Mouse (Mus musculus) embryonic facial prominence, embryonic 11.5 days (tissue): ENCODE measurements around the gene Dpy30. TPM values are rescaled to one million over a fixed set of nuclear protein-coding genes. Genes with fewer than 3 reads are reported as not detected.
A peak's percentile ranks its signal among the peaks of the same experiment; 100 is the strongest.

Experiments
- ATAC-seq: fragments of 200-750 bp; cut with Nextera tagmentation; replicated peaks from 2 replicates; pipeline ENCODE4 v1.8.0; 2017; ENCODE audit warnings: low read depth; ENCODE audit not compliant: insufficient number of reproducible peaks, low FRiP score, low TSS enrichment
- DNase-seq: peaks from one replicate; pipeline ENCODE4 v3.0.0-alpha.2; 2015; ENCODE audit warnings: low spot score
- H3K27ac ChIP-seq: fragments of 300-500 bp; sonication (generic); replicated peaks from 2 replicates; pipeline ENCODE4 v1.5.1; 2014; ENCODE audit warnings: mild to moderate bottlenecking, low read depth, low read length, control low read depth
- H3K27me3 ChIP-seq: fragments of 300-500 bp; sonication (generic); 2 replicates; pipeline ENCODE4 v1.6.1; 2014; ENCODE audit warnings: mild to moderate bottlenecking, low read length, moderate library complexity, mixed read lengths; ENCODE audit not compliant: control insufficient read depth, insufficient read depth
- H3K36me3 ChIP-seq: fragments of 300-500 bp; sonication (generic); replicated peaks from 2 replicates; pipeline ENCODE4 v1.6.1; 2014; ENCODE audit warnings: low read depth, mild to moderate bottlenecking, low read length, moderate library complexity, mixed read lengths; ENCODE audit not compliant: control insufficient read depth, insufficient read depth
- H3K4me1 ChIP-seq: fragments of 300-500 bp; sonication (generic); 2 replicates; pipeline ENCODE4 v1.6.1; 2014; ENCODE audit warnings: low read length, mixed read lengths; ENCODE audit not compliant: control insufficient read depth, insufficient read depth
- H3K4me2 ChIP-seq: fragments of 300-500 bp; sonication (generic); 2 replicates; pipeline ENCODE4 v1.6.1; 2014; ENCODE audit warnings: low read depth, mild to moderate bottlenecking, control low read depth, low read length, moderate library complexity
- H3K4me3 ChIP-seq: fragments of 300-500 bp; sonication (generic); 2 replicates; pipeline ENCODE4 v1.5.1; 2014; ENCODE audit warnings: low read depth, low read length, control low read depth
- H3K9ac ChIP-seq: fragments of 300-500 bp; sonication (generic); replicated peaks from 2 replicates; pipeline ENCODE4 v1.6.1; 2014; ENCODE audit warnings: mild to moderate bottlenecking, control low read depth, low read length
- H3K9me3 ChIP-seq: fragments of 300-500 bp; sonication (generic); replicated peaks from 2 replicates; pipeline ENCODE4 v1.6.1; 2016; ENCODE audit warnings: mild to moderate bottlenecking, low read length, inconsistent platforms, mixed read lengths; ENCODE audit not compliant: control insufficient read depth
- WGBS: fragments of 180-500 bp; shearing (Covaris S2); extraction: QIAGEN DNeasy Blood & Tissue Kit; methylation state at CpG from one replicate; pipeline ENCODE4 v1.1.7; 2014; 5-methylcytosine and 5-hydroxymethylcytosine counted together
- polyA plus RNA-seq: library from polyadenylated mRNA; unstranded; fragments of >200 nt; fragmentation: Nextera tagmentation; extraction: Ambion mirVana; gene quantifications from 2 replicates; pipeline ENCODE4 v1.2.1, GENCODE M21; 2014

The Dpy30 gene
- polyA plus RNA-seq, 1 experiment from 2014 or later: 302 TPM

GRCm38 (mm10) chr17:74264333-74265155 lies 59.2 kb downstream of the Dpy30 start:
- no peaks in the 10 kb centered on the region for H3K4me1 ChIP-seq
- ATAC-seq (no peak), DNase-seq (peak; percentile 13)
- H3K27me3 ChIP-seq: no peaks in the 10 kb centered on the region
- no peak overlapping the region for H3K27ac ChIP-seq
- H3K4me2 ChIP-seq: no peak overlapping the region
- no peak overlapping the region for H3K9ac ChIP-seq
- 61% methylated on average over 3 of the region's 3 CpGs for WGBS
- H3K9me3 ChIP-seq: no peaks in the 10 kb centered on the region
- H3K36me3 ChIP-seq: no peaks in the 10 kb centered on the region; the same call in 1 of the 2 replicates
- H3K4me3 ChIP-seq: no peak overlapping the region

- H3K27me3 ChIP-seq: no peaks in the 10 kb centered on the region
- DNase-seq (no peak), ATAC-seq (no peak)
- WGBS: 90% methylated on average over 3 of the region's 3 CpGs
- no peak overlapping the region for H3K4me2 ChIP-seq
- no peak overlapping the region for H3K27ac ChIP-seq
- no peaks in the 10 kb centered on the region for H3K36me3 ChIP-seq
- no peaks in the 10 kb centered on the region for H3K4me1 ChIP-seq
- H3K9ac ChIP-seq: no peak overlapping the region
- no peaks in the 10 kb centered on the region for H3K9me3 ChIP-seq
- no peak overlapping the region for H3K4me3 ChIP-seq
These were observed 61.3 kb downstream of the Dpy30 start for GRCm38 (mm10) chr17:74262415-74262814.

Other genes starting within 250 kb of the Dpy30 start
- 85.4 and 88.7 TPM in 2 replicates for gene Memo1, start 28.4 kb downstream of the Dpy30 start, polyA plus RNA-seq
- 34.1 and 41.3 TPM in 2 replicates for gene Spast, start 15.0 kb upstream of the Dpy30 start, polyA plus RNA-seq
- 34.4 and 36.6 TPM in 2 replicates for gene Slc30a6, start 71.7 kb upstream of the Dpy30 start, polyA plus RNA-seq
- gene Nlrc4, start 135.2 kb upstream of the Dpy30 start, polyA plus RNA-seq: 0.18 and 0.24 TPM in 2 replicates
- 52.6 and 63.5 TPM in 2 replicates for gene Yipf4, start 165.5 kb upstream of the Dpy30 start, polyA plus RNA-seq
- 75.6 and 83.8 TPM in 2 replicates for gene Birc6, start 204.4 kb upstream of the Dpy30 start, polyA plus RNA-seq